Mouse (Mus musculus): ENCODE results near the gene Ppm1j.
"Not testable (repeated sequence)": the region's sequence is repeated elsewhere in the genome, so short reads cannot be mapped to it uniquely, and the experiment has no call there.

Ppm1j gene

GRCm38 (mm10) chr3:104780561-104781420 lies at the start of gene Ppm1j:
Gene Ppm1j, plus strand, starts transcription at chr3:104781056.
- DNase-seq (ENCODE audit: low read depth, low spot score) = peak; percentile 96

GRCm38 (mm10) chr3:104732907-104733306 lies 47.9 kb upstream of the Ppm1j start:
- no peak for DNase-seq (ENCODE audit: low read depth, low spot score)

- DNase-seq (ENCODE audit: low read depth, low spot score) = no peak
Observed at GRCm38 (mm10) chr3:104734654-104735053, 46.2 kb upstream of the Ppm1j start.

GRCm38 (mm10) chr3:104741954-104742353 lies 38.9 kb upstream of the Ppm1j start:
- DNase-seq (ENCODE audit: low read depth, low spot score) = no peak

- no peak for DNase-seq (ENCODE audit: low read depth, low spot score)
Observed at GRCm38 (mm10) chr3:104743161-104743560, 37.7 kb upstream of the Ppm1j start.

GRCm38 (mm10) chr3:104743864-104744263 lies 37.0 kb upstream of the Ppm1j start:
- no peak for DNase-seq (ENCODE audit: low read depth, low spot score)

- peak; percentile 46 for DNase-seq (ENCODE audit: low read depth, low spot score)
Observed at GRCm38 (mm10) chr3:104752845-104753244, 28.0 kb upstream of the Ppm1j start.

- DNase-seq (ENCODE audit: low read depth, low spot score) = peak; percentile 92
Observed at GRCm38 (mm10) chr3:104758406-104758805, 22.4 kb upstream of the Ppm1j start.

GRCm38 (mm10) chr3:104758869-104759268 lies 22.0 kb upstream of the Ppm1j start:
- DNase-seq (ENCODE audit: low read depth, low spot score) = no peak

GRCm38 (mm10) chr3:104762103-104762863 lies 18.6 kb upstream of the Ppm1j start:
- DNase-seq (ENCODE audit: low read depth, low spot score) = not testable (repeated sequence)

- peak; percentile 77 for DNase-seq (ENCODE audit: low read depth, low spot score)
Observed at GRCm38 (mm10) chr3:104765021-104765420, 15.8 kb upstream of the Ppm1j start.

- no peak for DNase-seq (ENCODE audit: low read depth, low spot score)
Observed at GRCm38 (mm10) chr3:104767141-104767540, 13.7 kb upstream of the Ppm1j start.

GRCm38 (mm10) chr3:104767716-104768115 lies 13.1 kb upstream of the Ppm1j start:
- DNase-seq (ENCODE audit: low read depth, low spot score) = no peak

GRCm38 (mm10) chr3:104769135-104769534 lies 11.7 kb upstream of the Ppm1j start:
- no peak for DNase-seq (ENCODE audit: low read depth, low spot score)

- DNase-seq (ENCODE audit: low read depth, low spot score) = peak; percentile 82
Observed at GRCm38 (mm10) chr3:104770035-104770434, 10.8 kb upstream of the Ppm1j start.

- no peak for DNase-seq (ENCODE audit: low read depth, low spot score)
Observed at GRCm38 (mm10) chr3:104770918-104771317, 9.9 kb upstream of the Ppm1j start.

- no peak for DNase-seq (ENCODE audit: low read depth, low spot score)
Observed at GRCm38 (mm10) chr3:104771460-104771859, 9.4 kb upstream of the Ppm1j start.

- no peak for DNase-seq (ENCODE audit: low read depth, low spot score)
Observed at GRCm38 (mm10) chr3:104773301-104773700, 7.6 kb upstream of the Ppm1j start.

GRCm38 (mm10) chr3:104777342-104777741 lies 3.5 kb upstream of the Ppm1j start:
- DNase-seq (ENCODE audit: low read depth, low spot score) = peak; percentile 50

GRCm38 (mm10) chr3:104779949-104780348 lies 907 bp upstream of the Ppm1j start:
- peak; percentile 80 for DNase-seq (ENCODE audit: low read depth, low spot score)

- DNase-seq (ENCODE audit: low read depth, low spot score) = peak; percentile 40
Observed at GRCm38 (mm10) chr3:104781471-104781903, 631 bp downstream of the Ppm1j start, which contains the start of gene Fam19a3. Gene Fam19a3, minus strand, starts transcription at chr3:104781840.

GRCm38 (mm10) chr3:104782061-104782681 lies 1.3 kb downstream of the Ppm1j start:
- DNase-seq (ENCODE audit: low read depth, low spot score) = peak; percentile 78

Measured in ZHBTc4 (cell line).